Mouse (Mus musculus): ENCODE measurements at regions not wholly inside any gene's neighbourhood (a gene's known extent, or its start where the extent isn't known, plus 50 kb on each side); places are given as distances from the start of the nearest gene placed in this dataset.

GRCm38 (mm10) chr2:75496606-75497240 lies 162.3 kb upstream of the Hnrnpa3 start:
- Histone ChIP-seq H3K27me3 (ENCODE audit: insufficient read depth, poor library complexity, severe bottlenecking) (no peaks in the 10 kb centered on the region), H3K4me1 (replicated peaks) (peaks cover 8% of the 10 kb centered on the region; the same call in 1 of the 2 replicates), H3K4me3 (no peak overlapping the region), H3K36me3 (no peaks in the 10 kb centered on the region), H3K9me3 (no peaks in the 10 kb centered on the region), H3K27ac (no peak overlapping the region)
- no peak for DNase-seq (ENCODE audit: low spot score)
- WGBS, result 93% methylated on average over 5 of the region's 5 CpGs

DNA sequence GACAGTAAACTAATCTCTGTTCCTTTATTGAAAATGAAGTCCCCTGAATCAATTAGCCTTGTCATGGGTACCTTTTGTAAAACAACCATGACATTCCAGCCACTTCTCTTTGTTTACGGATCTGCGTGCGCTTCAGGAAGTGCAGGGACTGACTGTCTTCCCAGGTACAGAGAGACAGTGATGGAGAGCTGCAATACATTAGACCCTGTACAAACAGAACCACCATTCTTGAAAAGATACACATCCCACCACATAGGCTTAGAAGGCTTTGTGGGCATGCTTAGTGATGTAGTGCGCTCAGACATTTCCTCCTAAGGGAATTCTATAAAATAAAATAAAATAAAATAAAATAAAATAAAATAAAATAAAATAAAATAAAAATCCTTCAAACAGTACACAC lies 148.8 kb upstream of the Hnrnpa3 start:
- DNase-seq (ENCODE audit: low spot score), result no peak
- H3K4me3 ChIP-seq, result no peak overlapping the region

DNA sequence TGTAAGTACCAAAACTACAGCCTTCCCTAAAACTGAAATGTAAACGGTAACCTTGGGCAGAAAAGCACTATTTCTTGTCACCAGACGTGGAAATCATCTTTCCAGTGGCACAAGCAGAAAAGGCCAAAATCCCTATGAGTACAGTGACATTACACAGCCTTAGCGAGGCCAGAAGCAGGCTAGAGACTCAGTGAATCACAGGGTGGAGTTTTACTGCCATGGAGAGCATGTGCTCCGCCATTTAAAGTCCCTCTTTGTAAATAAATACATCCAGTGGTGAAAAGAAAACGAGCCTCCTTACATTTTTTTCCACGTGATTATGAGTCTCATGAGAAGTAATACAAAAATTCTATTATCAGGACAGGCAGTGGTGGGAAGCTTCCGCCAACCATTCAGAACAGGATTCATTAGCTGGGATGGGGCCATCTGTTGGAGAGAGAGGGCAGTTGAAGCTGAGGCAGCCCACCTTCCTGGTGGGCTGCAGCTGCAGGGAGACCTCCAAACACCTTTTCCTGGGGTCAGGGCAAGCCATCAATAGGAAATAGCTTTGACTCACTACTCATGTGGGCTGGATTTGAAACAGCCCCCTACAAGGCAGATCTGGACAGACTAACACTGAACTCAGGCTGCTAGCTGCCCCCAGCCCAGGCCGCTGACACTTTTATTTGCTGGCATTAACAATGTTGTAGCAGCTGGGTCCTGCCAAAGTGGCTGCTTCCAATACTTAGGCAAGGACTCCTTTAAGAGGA lies 146.5 kb upstream of the Hnrnpa3 start:
- DNase-seq (ENCODE audit: low spot score), result no peak
- no peak overlapping the region for H3K4me3 ChIP-seq
- no peaks in the 10 kb centered on the region for H3K27me3 ChIP-seq (ENCODE audit: insufficient read depth, poor library complexity, severe bottlenecking)
- no peaks in the 10 kb centered on the region for H3K9me3 ChIP-seq
- 81% methylated on average over 8 of the region's 8 CpGs for WGBS
- H3K36me3 ChIP-seq, result no peaks in the 10 kb centered on the region
- no peak overlapping the region for H3K27ac ChIP-seq
- H3K4me1 ChIP-seq (replicated peaks), result peaks cover 17% of the 10 kb centered on the region

More for the DNA sequence above, 148.8 kb upstream of the Hnrnpa3 start:
- Histone ChIP-seq H3K4me1 (replicated peaks) (peaks cover 17% of the 10 kb centered on the region), H3K27ac (peak overlapping the region; percentile 50; the same call in 1 of the 2 replicates), H3K27me3 (ENCODE audit: insufficient read depth, poor library complexity, severe bottlenecking) (no peaks in the 10 kb centered on the region), H3K9me3 (no peaks in the 10 kb centered on the region), H3K36me3 (no peaks in the 10 kb centered on the region)
- WGBS, result 65% methylated on average over 4 of the region's 4 CpGs

DNA sequence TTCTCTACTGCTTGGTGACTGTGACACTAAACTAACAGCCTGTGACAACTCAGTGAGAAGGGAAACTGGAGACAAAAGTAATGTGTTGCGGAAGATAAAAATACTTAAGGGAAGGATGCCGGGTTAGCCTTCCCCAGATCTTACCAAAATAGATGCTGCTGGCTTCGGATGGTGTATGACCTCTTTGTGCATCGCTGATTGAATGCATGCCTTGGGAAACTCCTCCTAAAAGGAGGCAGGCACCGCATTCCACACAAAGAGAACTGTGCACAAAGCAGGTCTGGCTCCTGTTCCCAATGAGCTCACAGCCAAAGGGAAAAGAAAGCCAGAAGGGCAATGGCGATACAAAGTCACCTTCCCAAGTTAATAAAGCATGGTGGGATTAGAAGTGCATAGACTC lies 144.9 kb upstream of the Hnrnpa3 start:
- peaks cover 17% of the 10 kb centered on the region for H3K4me1 ChIP-seq (replicated peaks)
- no peak overlapping the region; the same call in 1 of the 2 replicates for H3K27ac ChIP-seq
- DNase-seq (ENCODE audit: low spot score), result no peak
- 56% methylated on average over 6 of the region's 6 CpGs for WGBS
- H3K4me3 ChIP-seq, result no peak overlapping the region
- no peaks in the 10 kb centered on the region for H3K36me3 ChIP-seq
- H3K9me3 ChIP-seq, result no peaks in the 10 kb centered on the region
- no peaks in the 10 kb centered on the region for H3K27me3 ChIP-seq (ENCODE audit: insufficient read depth, poor library complexity, severe bottlenecking)

DNA sequence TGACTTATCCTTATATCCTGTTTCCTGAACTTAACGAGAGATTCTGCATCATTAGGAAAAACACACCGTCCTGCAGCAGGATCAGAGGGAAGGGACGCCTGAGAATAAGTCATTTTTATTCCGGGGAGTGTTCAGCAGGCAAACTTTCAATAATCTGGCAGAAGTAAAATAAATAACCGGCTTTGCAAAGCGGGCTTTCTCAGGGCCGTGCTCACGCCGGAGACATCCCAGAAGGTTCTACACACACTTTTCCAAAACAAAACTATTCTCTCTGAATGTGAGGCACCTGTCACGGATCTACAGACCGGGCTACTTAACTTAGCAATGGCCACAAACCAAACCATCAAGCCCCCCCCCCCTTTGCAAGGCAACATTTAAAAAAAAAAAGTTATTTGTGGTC lies 142.8 kb upstream of the Hnrnpa3 start:
- Histone ChIP-seq H3K27me3 (ENCODE audit: insufficient read depth, poor library complexity, severe bottlenecking) (no peaks in the 10 kb centered on the region), H3K27ac (no peak overlapping the region), H3K9me3 (no peaks in the 10 kb centered on the region), H3K36me3 (no peaks in the 10 kb centered on the region), H3K4me3 (no peak overlapping the region), H3K4me1 (replicated peaks) (peaks cover 9% of the 10 kb centered on the region; the same call in 1 of the 2 replicates)
- 88% methylated on average over 11 of the region's 11 CpGs for WGBS
- DNase-seq (ENCODE audit: low spot score), result no peak

- 86% methylated on average over 3 of the region's 3 CpGs for WGBS
- Histone ChIP-seq H3K4me3 (no peak overlapping the region), H3K27ac (no peak overlapping the region), H3K9me3 (no peaks in the 10 kb centered on the region), H3K27me3 (ENCODE audit: insufficient read depth, poor library complexity, severe bottlenecking) (no peaks in the 10 kb centered on the region), H3K36me3 (no peaks in the 10 kb centered on the region), H3K4me1 (replicated peaks) (peaks cover 9% of the 10 kb centered on the region; the same call in 1 of the 2 replicates)
- DNase-seq (ENCODE audit: low spot score), result no peak
Measured at GRCm38 (mm10) chr2:75517096-75517495, 142.0 kb upstream of the Hnrnpa3 start.

GRCm38 (mm10) chr2:75518607-75519006 lies 140.5 kb upstream of the Hnrnpa3 start:
- no peak overlapping the region for H3K27ac ChIP-seq
- H3K4me1 ChIP-seq (replicated peaks), result peaks cover 4% of the 10 kb centered on the region; the same call in 1 of the 2 replicates
- H3K9me3 ChIP-seq, result no peaks in the 10 kb centered on the region
- DNase-seq (ENCODE audit: low spot score), result no peak
- no peak overlapping the region for H3K4me3 ChIP-seq
- WGBS, result 75% methylated on average over 1 of the region's 1 CpGs
- H3K36me3 ChIP-seq, result no peaks in the 10 kb centered on the region
- no peaks in the 10 kb centered on the region for H3K27me3 ChIP-seq (ENCODE audit: insufficient read depth, poor library complexity, severe bottlenecking)

- Histone ChIP-seq H3K27ac (no peak overlapping the region), H3K36me3 (no peaks in the 10 kb centered on the region), H3K27me3 (ENCODE audit: insufficient read depth, poor library complexity, severe bottlenecking) (no peaks in the 10 kb centered on the region), H3K9me3 (no peaks in the 10 kb centered on the region), H3K4me3 (no peak overlapping the region), H3K4me1 (replicated peaks) (no peaks in the 10 kb centered on the region)
- 63% methylated on average over 3 of the region's 3 CpGs for WGBS
- no peak for DNase-seq (ENCODE audit: low spot score)
Measured at GRCm38 (mm10) chr2:75525562-75525961, 133.5 kb upstream of the Hnrnpa3 start.

- Histone ChIP-seq H3K4me1 (replicated peaks) (no peaks in the 10 kb centered on the region), H3K4me3 (no peak overlapping the region), H3K36me3 (no peaks in the 10 kb centered on the region), H3K27ac (no peak overlapping the region), H3K27me3 (ENCODE audit: insufficient read depth, poor library complexity, severe bottlenecking) (no peaks in the 10 kb centered on the region), H3K9me3 (no peaks in the 10 kb centered on the region)
- no peak for DNase-seq (ENCODE audit: low spot score)
- 88% methylated on average over 2 of the region's 2 CpGs for WGBS
Measured at GRCm38 (mm10) chr2:75528706-75529105, 130.4 kb upstream of the Hnrnpa3 start.

- Histone ChIP-seq H3K4me1 (replicated peaks) (peaks cover 3% of the 10 kb centered on the region; the same call in 1 of the 2 replicates), H3K36me3 (no peaks in the 10 kb centered on the region), H3K9me3 (no peaks in the 10 kb centered on the region), H3K4me3 (no peak overlapping the region), H3K27me3 (ENCODE audit: insufficient read depth, poor library complexity, severe bottlenecking) (no peaks in the 10 kb centered on the region), H3K27ac (no peak overlapping the region)
- WGBS, result 37% methylated on average over 4 of the region's 4 CpGs
- no peak for DNase-seq (ENCODE audit: low spot score)
Measured at GRCm38 (mm10) chr2:75538114-75538513, 120.9 kb upstream of the Hnrnpa3 start.

- H3K36me3 ChIP-seq, result no peaks in the 10 kb centered on the region
- no peak for DNase-seq (ENCODE audit: low spot score)
- no peaks in the 10 kb centered on the region for H3K9me3 ChIP-seq
- no peak overlapping the region for H3K4me3 ChIP-seq
- WGBS, result 92% methylated on average over 6 of the region's 6 CpGs
- peaks cover 3% of the 10 kb centered on the region; the same call in 1 of the 2 replicates for H3K4me1 ChIP-seq (replicated peaks)
- no peaks in the 10 kb centered on the region for H3K27me3 ChIP-seq (ENCODE audit: insufficient read depth, poor library complexity, severe bottlenecking)
- H3K27ac ChIP-seq, result no peak overlapping the region
Measured at GRCm38 (mm10) chr2:75539726-75540125, 119.3 kb upstream of the Hnrnpa3 start.

DNA sequence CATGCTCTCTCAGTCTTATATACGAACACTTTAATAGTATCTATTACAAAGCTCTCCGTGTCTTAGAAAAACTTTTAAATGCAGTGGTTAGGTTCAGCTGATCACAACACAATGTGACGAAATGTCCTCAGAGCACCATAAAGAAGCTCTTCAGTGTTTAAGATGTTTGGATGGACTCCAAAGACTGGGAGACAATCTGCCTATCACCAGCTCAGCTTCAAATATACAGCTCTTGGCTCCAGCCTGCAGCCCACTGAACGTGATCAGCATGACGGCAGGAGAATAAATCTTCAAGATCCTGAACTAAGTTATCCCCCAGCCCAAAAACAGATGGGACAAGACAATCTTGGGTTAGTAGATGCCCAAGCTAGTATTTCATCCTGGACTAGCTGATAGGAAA lies 116.7 kb upstream of the Hnrnpa3 start:
- no peak overlapping the region for H3K4me3 ChIP-seq

DNA sequence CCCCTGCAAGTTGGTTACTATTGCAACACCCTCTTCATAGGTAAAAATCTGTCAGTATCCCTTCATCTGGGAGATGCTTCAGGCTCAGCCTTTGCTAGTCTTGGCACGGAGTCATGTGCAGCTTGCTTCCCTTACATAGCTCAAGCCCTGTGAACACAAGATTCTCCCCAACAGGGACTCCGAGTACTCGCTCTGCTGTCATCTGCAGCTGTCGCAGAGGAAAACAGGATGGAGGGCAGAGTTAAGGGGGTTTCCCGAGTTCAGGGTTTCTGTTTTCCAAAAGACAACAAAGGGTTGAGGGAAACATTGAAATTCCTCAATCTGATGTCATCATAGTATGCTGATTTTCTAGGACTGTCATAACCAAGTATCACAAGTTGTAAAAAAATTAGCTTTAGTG lies 116.3 kb upstream of the Hnrnpa3 start:
- Histone ChIP-seq H3K27me3 (ENCODE audit: insufficient read depth, poor library complexity, severe bottlenecking) (no peaks in the 10 kb centered on the region), H3K36me3 (no peaks in the 10 kb centered on the region), H3K9me3 (no peaks in the 10 kb centered on the region), H3K27ac (no peak overlapping the region), H3K4me3 (no peak overlapping the region), H3K4me1 (replicated peaks) (peaks cover 3% of the 10 kb centered on the region; the same call in 1 of the 2 replicates)
- no peak for DNase-seq (ENCODE audit: low spot score)
- 73% methylated on average over 5 of the region's 5 CpGs for WGBS

More for the DNA sequence above, 116.7 kb upstream of the Hnrnpa3 start:
- H3K36me3 ChIP-seq, result no peaks in the 10 kb centered on the region
- H3K4me1 ChIP-seq (replicated peaks), result peaks cover 3% of the 10 kb centered on the region; the same call in 1 of the 2 replicates
- WGBS, result 94% methylated on average over 5 of the region's 5 CpGs
- no peak overlapping the region for H3K27ac ChIP-seq
- DNase-seq (ENCODE audit: low spot score), result no peak
- no peaks in the 10 kb centered on the region for H3K27me3 ChIP-seq (ENCODE audit: insufficient read depth, poor library complexity, severe bottlenecking)
- H3K9me3 ChIP-seq, result no peaks in the 10 kb centered on the region

Data from hindbrain, embryonic 10.5 days (tissue).